Mouse (Mus musculus) kidney, postnatal 0 days (tissue): ENCODE data around the gene Icam5. TPM values are rescaled to one million over a fixed set of nuclear protein-coding genes. Genes with fewer than 3 reads are reported as not detected.
"Not testable (repeated sequence)": the region's sequence is repeated elsewhere in the genome, so short reads cannot be mapped to it uniquely, and the experiment has no call there.

ENCODE experiments used
- ATAC-seq: fragments of 200-750 bp; cut with Nextera tagmentation; replicated peaks from 2 replicates; pipeline ENCODE4 v1.8.0; 2017; ENCODE audit warnings: low read depth, moderate number of reproducible peaks, moderate TSS enrichment, moderate library complexity; ENCODE audit not compliant: low FRiP score
- DNase-seq: peaks from one replicate; pipeline ENCODE4 v3.0.0-alpha.2; 2016; ENCODE audit warnings: low spot score
- H3K27ac ChIP-seq: fragments of 300-500 bp; sonication (generic); 2 replicates; pipeline ENCODE4 v1.5.1; 2014; ENCODE audit warnings: mild to moderate bottlenecking
- H3K27me3 ChIP-seq: fragments of 300-500 bp; sonication (generic); 2 replicates; pipeline ENCODE4 v1.6.1; 2014; ENCODE audit warnings: low read length, mixed read lengths; ENCODE audit not compliant: insufficient read depth
- H3K36me3 ChIP-seq: fragments of 300-500 bp; sonication (generic); 2 replicates; pipeline ENCODE4 v1.6.1; 2014; ENCODE audit warnings: low read length, mixed read lengths; ENCODE audit not compliant: insufficient read depth
- H3K4me1 ChIP-seq: fragments of 300-500 bp; sonication (generic); replicated peaks from 2 replicates; pipeline ENCODE4 v1.6.1; 2014; ENCODE audit warnings: antibody characterized with exemption, low read length, mixed read lengths; ENCODE audit not compliant: insufficient read depth
- H3K4me2 ChIP-seq: fragments of 300-500 bp; sonication (generic); 2 replicates; pipeline ENCODE4 v1.6.1; 2014; ENCODE audit warnings: mild to moderate bottlenecking, low read length, moderate library complexity, mixed read lengths
- H3K4me3 ChIP-seq: fragments of 300-500 bp; sonication (generic); replicated peaks from 2 replicates; pipeline ENCODE4 v1.5.1; 2014; ENCODE audit warnings: low read depth, low read length
- H3K9ac ChIP-seq: fragments of 300-500 bp; sonication (generic); 2 replicates; pipeline ENCODE4 v1.6.1; 2014; ENCODE audit warnings: low read depth, low read length
- H3K9me3 ChIP-seq: fragments of 300-500 bp; sonication (generic); replicated peaks from 2 replicates; pipeline ENCODE4 v1.6.1; 2016; ENCODE audit warnings: low read length, inconsistent platforms, mixed read lengths
- CTCF ChIP-seq: IDR thresholded peaks from 2 replicates; pipeline ENCODE4 v1.5.1; 2016; ENCODE audit warnings: antibody characterized with exemption, low read depth, mild to moderate bottlenecking, moderate library complexity
- WGBS: fragments of 180-500 bp; shearing (Covaris S2); extraction: QIAGEN DNeasy Blood & Tissue Kit; methylation state at CpG from one replicate; pipeline ENCODE4 v1.1.7; 2014; 5-methylcytosine and 5-hydroxymethylcytosine counted together
- polyA plus RNA-seq: library from polyadenylated mRNA; unstranded; fragments of >200 nt; fragmentation: Nextera tagmentation; extraction: Ambion mirVana; gene quantifications from 2 replicates; pipeline ENCODE4 v1.2.1, GENCODE M21; 2015

Icam5 gene
- polyA plus RNA-seq, 1 experiment from 2014 or later: 0.21 TPM

GRCm38 (mm10) chr9:21036161-21036560 lies 4.3 kb downstream of the Icam5 start:
- H3K27me3 ChIP-seq: peaks cover 59% of the 10 kb centered on the region
- no peak overlapping the region for H3K4me3 ChIP-seq
- ATAC-seq (no peak), DNase-seq (no peak)
- no peaks in the 10 kb centered on the region for H3K9me3 ChIP-seq
- peaks cover 26% of the 10 kb centered on the region for H3K4me1 ChIP-seq
- H3K4me2 ChIP-seq: no peak overlapping the region
- no peak overlapping the region for H3K9ac ChIP-seq
- no peak for TF ChIP-seq CTCF
- no peaks in the 10 kb centered on the region for H3K36me3 ChIP-seq
- 15% methylated on average over 20 of the region's 20 CpGs for WGBS
- H3K27ac ChIP-seq: no peak overlapping the region

GRCm38 (mm10) chr9:21036666-21037065 lies 4.8 kb downstream of the Icam5 start:
- Histone ChIP-seq H3K9ac (no peak overlapping the region), H3K9me3 (no peaks in the 10 kb centered on the region), H3K4me3 (0 out of 2 replicates have a peak overlapping the region, but pooled peaks have one; percentile 22), H3K27me3 (peaks cover 59% of the 10 kb centered on the region), H3K36me3 (no peaks in the 10 kb centered on the region), H3K27ac (no peak overlapping the region), H3K4me2 (peak overlapping the region; percentile 63), H3K4me1 (peaks cover 23% of the 10 kb centered on the region)
- TF ChIP-seq CTCF: no peak
- ATAC-seq (no peak), DNase-seq (no peak)
- WGBS: 7% methylated on average over 22 of the region's 22 CpGs

GRCm38 (mm10) chr9:21037481-21037891 lies 5.6 kb downstream of the Icam5 start:
- Histone ChIP-seq H3K4me3 (peak overlapping the region; percentile 22), H3K9ac (0 out of 2 replicates have a peak overlapping the region, but pooled peaks have one; percentile 35), H3K4me2 (peak overlapping the region; percentile 63), H3K4me1 (peaks cover 16% of the 10 kb centered on the region), H3K27ac (no peak overlapping the region), H3K27me3 (peaks cover 53% of the 10 kb centered on the region), H3K9me3 (no peaks in the 10 kb centered on the region), H3K36me3 (no peaks in the 10 kb centered on the region)
- DNase-seq (no peak), ATAC-seq (0 out of 2 replicates have a peak, but pooled peaks have one; percentile 19)
- WGBS: 3% methylated on average over 31 of the region's 31 CpGs
- no peak for TF ChIP-seq CTCF

- TF ChIP-seq CTCF: no peak
- H3K4me1 ChIP-seq: peaks cover 14% of the 10 kb centered on the region
- H3K4me2 ChIP-seq: no peak overlapping the region
- no peak overlapping the region for H3K9ac ChIP-seq
- DNase-seq: no peak
- no peaks in the 10 kb centered on the region for H3K36me3 ChIP-seq
- H3K27ac ChIP-seq: no peak overlapping the region
- WGBS: 84% methylated on average over 3 of the region's 3 CpGs
- H3K9me3 ChIP-seq: no peaks in the 10 kb centered on the region
- ATAC-seq: no peak
- H3K4me3 ChIP-seq: no peak overlapping the region
- peaks cover 41% of the 10 kb centered on the region for H3K27me3 ChIP-seq
These were observed 7.9 kb downstream of the Icam5 start for GRCm38 (mm10) chr9:21039779-21040178.

GRCm38 (mm10) chr9:21041308-21041707 lies 9.4 kb downstream of the Icam5 start:
- Histone ChIP-seq H3K36me3 (no peaks in the 10 kb centered on the region), H3K4me2 (no peak overlapping the region), H3K4me3 (no peak overlapping the region), H3K27ac (no peak overlapping the region), H3K9me3 (no peaks in the 10 kb centered on the region), H3K4me1 (peaks cover 11% of the 10 kb centered on the region), H3K9ac (no peak overlapping the region), H3K27me3 (peaks cover 26% of the 10 kb centered on the region)
- 42% methylated on average over 4 of the region's 4 CpGs for WGBS
- no peak for ATAC-seq
- peak; percentile 58 for DNase-seq
- TF ChIP-seq CTCF: no peak

GRCm38 (mm10) chr9:21043563-21043962 lies 11.7 kb downstream of the Icam5 start:
- Histone ChIP-seq H3K9ac (no peak overlapping the region), H3K4me2 (no peak overlapping the region), H3K4me3 (no peak overlapping the region), H3K27ac (no peak overlapping the region), H3K9me3 (no peaks in the 10 kb centered on the region), H3K27me3 (peaks cover 3% of the 10 kb centered on the region; the same call in 1 of the 2 replicates), H3K36me3 (no peaks in the 10 kb centered on the region), H3K4me1 (no peaks in the 10 kb centered on the region)
- WGBS: 91% methylated on average over 4 of the region's 4 CpGs
- ATAC-seq: no peak
- DNase-seq: no peak
- no peak for TF ChIP-seq CTCF

- ATAC-seq, H3K4me1 ChIP-seq, H3K27me3 ChIP-seq, H3K27ac ChIP-seq, DNase-seq, H3K9ac ChIP-seq, H3K4me2 ChIP-seq, H3K9me3 ChIP-seq, H3K4me3 ChIP-seq, H3K36me3 ChIP-seq: not testable (repeated sequence)
- WGBS: 42% methylated on average over 1 of the region's 1 CpGs
These were observed 12.9 kb downstream of the Icam5 start for GRCm38 (mm10) chr9:21044785-21045184.
